Mouse (Mus musculus): ENCODE data around the gene Parm1.

The Parm1 gene

DNA sequence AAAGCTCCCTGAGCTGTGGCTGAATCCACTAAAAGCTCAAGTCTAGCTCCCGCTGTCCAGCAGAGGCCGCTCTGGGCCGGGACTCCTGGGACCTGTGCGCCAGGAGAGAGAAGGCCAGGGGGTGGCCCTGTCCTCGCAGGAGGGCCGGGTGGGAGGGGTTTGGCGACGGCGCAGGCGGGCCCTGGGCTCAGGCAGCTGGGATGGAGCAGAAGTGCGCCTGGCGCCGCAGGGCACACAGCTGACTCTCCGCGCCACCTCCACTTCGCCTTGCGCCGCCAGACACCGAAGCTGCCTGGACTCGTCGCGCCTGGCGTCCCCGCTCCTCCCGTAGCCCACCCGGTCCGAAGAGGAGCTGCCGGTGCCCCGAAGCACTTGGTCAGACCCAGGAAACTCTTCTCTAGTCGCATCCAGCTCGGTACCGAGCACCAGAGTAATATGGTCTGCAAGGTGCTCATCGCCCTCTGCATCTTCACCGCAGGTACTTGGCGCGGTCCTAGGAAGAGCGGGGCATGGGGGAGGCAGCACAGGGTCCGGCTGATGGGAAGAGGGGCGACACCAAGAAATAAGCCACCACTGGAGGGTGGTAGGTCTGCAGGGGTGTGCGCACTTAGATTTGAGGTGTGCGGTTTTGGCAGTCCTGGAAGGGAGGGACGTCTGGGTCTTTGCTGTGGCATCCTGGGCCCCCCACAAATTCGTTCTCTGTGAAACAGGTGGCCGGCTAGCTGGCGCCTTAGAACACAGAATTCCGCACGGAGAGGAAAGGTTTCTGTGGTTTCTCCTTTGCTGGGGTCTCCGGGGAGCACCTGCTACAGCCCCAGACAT lies at the start of gene Parm1:
Gene Parm1, plus strand, starts transcription at position 136 of the 822 bp plus-strand sequence.
- no peak for DNase-seq (ENCODE audit: low spot score)

DNA sequence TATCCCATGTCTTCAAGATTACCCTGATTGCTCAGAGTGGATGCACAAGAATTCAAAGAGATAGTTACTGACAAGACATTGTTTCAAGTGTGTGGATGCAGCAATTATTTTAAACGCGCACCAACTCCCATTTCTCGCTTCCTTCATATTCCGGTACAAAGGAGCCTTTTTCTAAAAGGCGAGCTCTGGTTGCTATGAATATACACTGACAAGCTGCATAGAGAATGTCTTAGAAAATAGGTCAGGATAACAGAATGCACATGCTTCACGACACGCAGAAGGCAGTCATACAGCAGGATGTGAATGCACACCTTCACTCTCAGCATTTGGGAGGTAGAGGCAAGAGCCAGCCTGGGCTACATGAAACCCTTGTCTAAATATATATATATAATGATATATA lies 42.2 kb upstream of the Parm1 start:
- no peak for DNase-seq (ENCODE audit: low spot score)

DNA sequence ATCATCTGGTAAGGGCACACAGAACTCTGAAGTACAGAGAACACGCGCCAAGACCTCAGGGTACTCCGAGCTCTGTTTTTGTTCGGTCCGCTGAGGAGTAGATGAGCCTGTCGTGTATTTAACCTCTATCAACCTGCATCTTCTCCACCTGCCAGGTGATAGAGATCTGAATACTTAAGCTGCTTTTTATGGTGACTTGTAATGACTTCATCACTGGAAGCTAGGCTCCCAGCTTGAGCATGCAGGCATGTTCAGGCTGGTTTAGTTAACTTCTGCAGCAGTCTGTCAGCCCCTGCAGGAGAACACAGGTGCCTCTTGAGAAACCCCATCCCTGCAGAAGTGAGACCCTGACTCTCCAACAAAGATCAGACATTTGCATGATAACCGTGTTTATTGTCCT lies 40.6 kb upstream of the Parm1 start:
- no peak for DNase-seq (ENCODE audit: low spot score)

DNA sequence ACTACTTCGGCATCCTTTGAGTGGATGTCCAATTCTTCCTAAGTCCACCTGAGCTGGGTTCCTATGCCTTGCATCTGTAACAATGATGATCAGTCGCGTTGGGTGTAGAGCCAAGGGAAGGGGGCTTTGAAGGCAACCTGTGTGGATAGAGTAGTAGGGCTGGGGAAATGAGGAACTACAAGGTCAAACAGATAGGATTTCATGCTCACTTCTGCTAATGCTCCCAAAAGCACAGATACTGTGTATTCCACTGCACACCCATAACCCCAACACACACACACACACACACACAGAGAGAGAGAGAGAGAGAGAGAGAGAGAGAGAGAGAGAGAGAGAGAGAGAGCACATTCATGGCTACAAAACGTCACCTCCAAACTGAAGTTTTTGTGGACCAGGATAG lies 38.7 kb upstream of the Parm1 start:
- DNase-seq (ENCODE audit: low spot score): no peak

DNA sequence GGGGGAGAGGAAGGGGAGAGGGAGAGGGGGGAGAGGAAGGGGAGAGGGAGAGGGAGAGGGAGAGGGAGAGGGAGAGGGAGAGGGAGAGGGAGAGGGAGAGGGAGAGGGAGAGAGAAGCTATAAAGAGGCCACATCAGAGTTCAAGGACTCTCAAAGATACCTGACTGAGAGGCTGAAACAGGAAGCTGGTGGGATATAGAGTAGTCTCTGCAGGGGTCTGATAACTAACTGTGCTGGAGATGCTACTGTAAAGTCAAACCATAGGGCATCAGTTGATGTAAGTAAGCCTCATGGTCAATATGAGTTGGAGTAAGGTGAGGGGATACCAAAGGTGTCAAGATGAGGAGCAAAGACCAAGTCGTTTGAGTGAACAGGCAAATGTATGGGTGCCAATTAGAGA lies 37.3 kb upstream of the Parm1 start:
- DNase-seq (ENCODE audit: low spot score): no peak

DNA sequence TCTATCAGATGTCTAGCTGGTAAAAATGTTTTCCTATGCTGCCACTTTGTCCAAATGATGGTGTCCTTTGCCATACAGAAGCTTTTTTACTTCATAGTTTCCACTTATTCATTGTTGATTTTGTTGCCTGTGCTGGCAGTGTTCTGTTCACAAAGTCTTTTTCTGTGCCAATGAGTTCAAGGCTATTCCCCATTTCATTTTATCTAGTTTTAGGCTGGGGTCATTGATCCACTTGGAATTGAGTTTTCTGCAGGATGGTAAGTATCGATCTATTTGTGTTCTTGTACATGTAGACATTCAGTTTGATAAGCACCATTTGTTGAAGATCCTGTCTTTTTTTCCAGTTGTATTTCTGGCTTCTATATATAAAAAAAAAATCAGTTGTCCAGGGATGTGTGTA lies 33.1 kb upstream of the Parm1 start:
- DNase-seq (ENCODE audit: low spot score): no peak

DNA sequence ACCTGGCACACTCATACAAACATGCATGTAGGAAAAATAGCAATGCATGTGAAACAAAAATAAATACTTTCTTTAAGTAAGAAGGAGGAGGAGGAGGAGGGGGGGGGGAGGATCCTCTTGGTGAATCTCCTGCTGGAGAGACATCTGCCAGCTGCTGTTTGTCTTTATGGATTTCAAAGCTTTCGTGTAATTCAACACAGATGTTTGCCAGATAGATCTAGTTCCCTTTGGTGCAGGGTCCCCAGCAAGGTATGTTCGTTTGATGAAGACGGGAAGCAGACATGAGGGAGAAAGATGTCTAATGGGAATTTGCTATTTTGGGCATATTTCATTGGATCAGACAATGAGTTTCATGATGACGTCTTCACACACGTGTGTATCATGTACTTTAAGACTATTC lies 23.0 kb upstream of the Parm1 start:
- no peak for DNase-seq (ENCODE audit: low spot score)

DNA sequence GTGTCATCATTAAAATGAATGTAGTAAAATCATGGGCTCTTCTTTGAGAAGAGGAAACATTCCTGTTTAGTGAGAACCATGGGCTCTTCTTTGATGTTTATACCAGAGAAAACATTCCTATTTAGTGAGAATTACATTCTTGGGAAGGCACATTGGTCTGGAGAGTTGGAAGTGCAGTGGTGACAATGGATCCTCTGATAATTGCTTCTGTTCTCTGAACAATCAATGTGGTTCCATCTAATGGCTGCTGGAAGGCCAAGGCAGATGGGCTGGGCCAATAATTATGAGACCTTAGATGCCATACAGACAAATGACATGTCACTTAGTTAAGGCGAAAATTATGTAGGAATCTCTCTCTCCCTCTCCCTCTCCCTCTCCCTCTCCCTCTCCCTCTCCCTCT lies 16.1 kb upstream of the Parm1 start:
- DNase-seq (ENCODE audit: low spot score): no peak

DNA sequence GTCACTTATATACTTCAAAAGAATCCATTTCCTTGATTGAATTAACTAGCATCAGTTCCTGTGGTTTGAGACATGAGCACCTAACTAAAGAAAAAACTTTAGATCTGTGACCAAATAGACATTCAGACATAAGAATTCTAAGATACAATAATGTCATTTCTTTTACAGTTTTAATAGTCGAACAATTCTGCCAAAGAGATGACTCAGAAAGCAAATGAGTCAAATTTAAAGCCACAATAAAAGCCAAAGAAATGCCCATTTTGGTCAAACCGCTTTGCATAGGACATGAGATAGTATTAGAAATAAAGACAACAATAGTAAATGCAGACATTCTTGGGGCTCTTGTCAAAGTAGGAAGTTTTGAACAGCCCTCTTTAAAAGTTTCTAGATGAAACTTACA lies 15.0 kb upstream of the Parm1 start:
- no peak for DNase-seq (ENCODE audit: low spot score)

DNA sequence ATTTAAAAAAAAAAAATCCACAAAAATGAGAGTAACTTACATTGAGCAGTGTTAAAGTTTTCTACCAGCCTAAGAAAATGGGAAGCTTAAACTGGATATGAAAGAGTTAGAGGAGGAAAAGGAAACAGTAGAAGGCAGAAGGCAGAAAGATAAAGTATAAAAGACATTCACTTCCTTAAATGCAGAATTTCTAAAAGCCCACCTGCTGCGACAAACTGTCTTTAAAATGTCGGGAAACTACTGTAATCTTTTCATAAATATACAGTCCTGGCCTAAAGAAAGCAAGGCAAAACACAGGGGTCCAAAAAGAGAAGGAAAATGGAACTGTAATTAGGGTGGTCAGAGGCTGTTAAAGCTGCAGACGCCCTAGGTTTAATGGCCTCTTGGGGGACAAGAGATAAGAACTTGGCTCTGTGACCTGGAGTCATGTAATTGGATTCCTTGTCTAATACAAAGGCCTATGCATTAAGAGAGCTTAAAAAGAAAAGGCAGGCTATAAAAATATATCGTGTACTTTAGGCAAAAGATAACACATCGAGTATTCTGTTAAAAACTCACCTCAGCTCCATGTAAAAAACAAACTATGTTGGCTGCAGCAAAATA lies 13.0 kb upstream of the Parm1 start:
- no peak for DNase-seq (ENCODE audit: low spot score)

DNA sequence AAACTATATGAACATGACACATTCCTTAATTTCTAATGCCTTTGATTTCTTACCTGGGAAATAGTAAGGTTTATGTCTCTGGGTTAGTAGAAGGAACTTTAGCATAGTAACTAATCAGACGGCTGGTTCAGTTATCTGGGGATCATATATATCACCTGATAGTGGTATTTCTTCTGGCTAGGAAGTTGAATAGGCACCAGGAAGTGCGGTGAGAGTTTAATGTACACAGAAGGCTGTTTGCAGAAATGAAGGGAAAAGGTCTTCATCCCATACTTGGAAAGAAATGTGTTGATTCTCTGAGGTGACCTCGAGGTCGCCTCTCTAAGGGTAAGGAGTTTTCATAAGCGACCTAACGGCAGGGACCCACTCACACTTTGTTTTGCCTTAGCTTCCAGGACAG lies 338 bp upstream of the Parm1 start:
- DNase-seq (ENCODE audit: low spot score): no peak

DNA sequence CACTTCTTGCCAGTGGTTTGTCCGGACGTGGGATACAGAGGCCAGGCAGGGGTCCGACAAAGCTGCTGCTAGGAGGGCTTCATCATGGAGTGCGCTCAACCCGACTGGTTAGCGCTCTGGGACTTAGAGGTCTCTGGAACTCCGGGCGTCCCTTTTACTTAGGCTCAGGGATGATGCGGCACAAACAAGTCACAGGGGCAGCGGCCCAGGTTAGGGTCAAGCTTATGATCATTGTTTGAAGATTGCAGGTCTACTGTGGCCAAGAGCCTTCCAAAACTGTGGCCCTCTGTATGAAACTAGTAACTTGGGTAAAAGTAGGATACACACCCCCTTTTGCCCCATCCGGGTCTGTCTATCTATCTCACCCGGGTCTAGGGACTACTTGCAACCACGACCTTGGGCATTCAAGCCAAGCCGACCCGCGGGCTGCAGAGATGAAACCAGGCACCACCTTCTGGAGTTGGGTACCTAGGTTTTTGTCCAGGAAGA lies 931 bp downstream of the Parm1 start:
- DNase-seq (ENCODE audit: low spot score): no peak

DNA sequence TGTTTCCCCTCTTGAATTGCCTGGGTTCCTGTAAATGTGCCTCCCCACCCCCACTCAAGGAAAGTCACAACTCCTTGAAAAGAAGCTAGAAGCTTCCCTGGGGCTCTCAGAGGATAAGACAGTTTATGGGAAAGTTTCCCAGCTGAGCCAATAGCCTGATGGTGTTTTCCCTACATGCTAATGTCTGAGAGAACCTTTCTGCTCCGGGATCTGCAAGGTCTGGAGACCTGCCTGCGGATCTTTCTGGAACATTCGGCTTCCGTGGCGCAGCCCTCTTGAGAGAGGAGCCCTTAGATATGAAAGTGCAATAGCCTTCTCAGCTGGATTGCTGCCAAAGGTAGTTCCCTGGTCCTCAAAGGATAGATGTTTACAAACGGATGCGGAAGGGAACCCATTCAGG lies 1.5 kb downstream of the Parm1 start:
- DNase-seq (ENCODE audit: low spot score): no peak

DNA sequence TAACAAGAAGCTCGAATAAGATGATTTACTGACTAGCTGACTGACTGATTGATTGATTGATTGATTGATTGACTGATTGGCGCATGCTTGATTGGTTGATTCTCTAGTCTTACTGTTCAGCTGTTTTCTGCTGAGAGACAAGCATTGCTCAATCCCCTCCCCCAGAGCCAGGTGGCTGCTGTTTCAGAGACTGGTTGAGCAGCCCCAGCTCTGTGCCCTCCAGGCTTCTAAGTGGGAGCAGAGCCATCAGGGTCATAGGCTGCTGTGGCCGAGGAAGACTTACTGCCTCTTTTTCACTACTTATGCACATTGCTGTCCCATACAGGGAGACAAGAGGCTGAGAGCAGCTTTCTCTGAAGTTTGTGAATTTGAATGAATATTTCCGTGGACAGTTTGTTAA lies 2.1 kb downstream of the Parm1 start:
- DNase-seq (ENCODE audit: low spot score): no peak

DNA sequence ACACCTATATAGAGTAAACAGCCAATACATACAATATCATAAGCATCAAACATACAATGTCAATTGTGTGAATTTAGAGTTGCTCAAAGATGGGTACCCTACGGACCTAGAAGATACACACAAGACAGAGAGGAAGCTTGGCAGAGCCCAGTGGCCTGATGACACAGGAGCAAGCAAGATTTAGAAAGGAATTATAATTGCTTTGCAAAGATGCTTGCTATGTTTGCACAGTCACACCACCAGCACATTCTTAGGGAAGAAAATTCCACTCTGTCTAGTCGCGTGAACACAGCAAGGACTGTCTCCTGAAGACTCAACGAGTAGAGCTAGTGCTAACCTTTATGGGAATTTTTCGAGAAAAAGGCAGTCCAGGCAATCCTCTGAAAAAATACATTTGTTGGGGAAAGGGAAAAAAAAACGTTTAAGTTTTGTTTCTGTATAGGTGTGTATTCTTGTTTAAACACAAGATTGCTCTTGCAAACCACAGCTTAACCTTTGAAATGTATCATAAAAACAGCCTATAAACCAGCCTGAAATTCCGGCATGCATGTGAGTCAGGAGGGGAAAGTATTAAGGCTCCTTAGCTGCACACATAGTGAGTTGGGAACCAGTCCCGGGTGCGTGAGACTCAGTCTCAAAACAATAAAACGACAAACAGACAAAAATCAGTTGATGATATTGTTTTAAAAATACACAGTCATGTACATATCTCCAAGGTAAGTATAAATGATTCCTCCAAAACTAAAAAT lies 15.5 kb downstream of the Parm1 start:
- no peak for DNase-seq (ENCODE audit: low spot score)

DNA sequence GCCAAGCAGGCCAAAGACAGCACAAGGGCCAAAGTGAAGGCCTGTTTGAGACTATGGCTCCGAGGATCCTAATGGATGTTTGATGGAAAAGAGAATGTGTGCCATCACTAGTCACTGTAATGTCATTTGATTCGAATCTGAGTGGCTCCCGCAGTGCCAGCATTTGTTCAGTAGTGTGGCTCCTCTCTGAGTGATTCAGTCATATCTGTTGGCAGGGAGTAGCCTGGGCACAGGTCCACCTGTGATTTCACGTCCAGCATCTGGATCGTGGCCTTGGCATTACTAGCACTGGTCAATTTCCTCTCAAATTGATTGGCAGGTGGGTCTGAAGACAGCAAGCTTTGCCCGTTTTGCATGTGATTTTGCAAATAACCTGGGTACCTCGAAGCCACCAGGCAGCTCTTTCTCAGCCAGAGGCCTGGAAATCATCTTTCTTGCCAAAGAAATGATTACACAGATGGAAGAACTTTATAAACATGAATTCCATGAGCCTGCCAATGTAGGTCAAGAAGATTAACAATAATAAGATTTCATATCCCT lies 41.7 kb downstream of the Parm1 start:
- DNase-seq (ENCODE audit: low spot score): no peak

DNA sequence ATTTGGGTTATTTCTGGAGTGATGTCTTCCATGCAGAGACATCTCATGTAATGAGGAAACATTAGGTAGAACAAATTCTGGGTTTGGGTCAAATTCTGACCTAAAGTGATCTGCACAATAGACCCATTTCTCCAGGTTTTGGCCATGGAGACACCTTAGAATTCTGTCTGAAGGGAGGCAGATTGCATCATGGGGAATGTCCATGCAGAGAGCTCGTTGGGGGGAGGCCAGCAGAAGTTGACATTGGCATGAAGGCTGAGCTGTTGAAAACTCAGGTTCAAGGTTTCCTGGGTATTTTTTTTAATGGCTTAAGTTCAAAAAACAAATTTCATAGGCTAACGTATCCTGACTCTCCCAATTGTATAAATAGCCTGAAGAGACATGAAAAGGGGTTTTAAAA lies 42.3 kb downstream of the Parm1 start:
- no peak for DNase-seq (ENCODE audit: low spot score)

DNA sequence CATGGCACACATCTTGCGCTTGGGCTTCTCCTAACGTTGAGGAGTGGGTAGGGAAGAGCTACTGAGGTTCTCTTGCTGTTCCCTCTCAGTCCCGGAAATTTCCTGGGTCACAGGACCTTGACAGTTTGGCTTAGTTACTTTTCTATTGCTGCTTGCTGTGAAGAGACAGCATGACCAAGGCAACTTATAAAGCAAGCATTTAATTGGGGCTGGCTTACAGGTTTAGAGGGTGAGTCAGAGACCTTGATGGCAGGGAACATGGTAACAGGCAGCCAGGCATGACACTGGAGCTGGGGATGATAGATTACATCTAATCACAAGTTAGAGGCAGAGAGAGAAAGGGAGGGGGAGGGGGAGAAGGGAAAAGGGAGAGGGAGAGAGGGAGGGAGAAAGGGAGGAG lies 44.0 kb downstream of the Parm1 start:
- DNase-seq (ENCODE audit: low spot score): no peak

DNA sequence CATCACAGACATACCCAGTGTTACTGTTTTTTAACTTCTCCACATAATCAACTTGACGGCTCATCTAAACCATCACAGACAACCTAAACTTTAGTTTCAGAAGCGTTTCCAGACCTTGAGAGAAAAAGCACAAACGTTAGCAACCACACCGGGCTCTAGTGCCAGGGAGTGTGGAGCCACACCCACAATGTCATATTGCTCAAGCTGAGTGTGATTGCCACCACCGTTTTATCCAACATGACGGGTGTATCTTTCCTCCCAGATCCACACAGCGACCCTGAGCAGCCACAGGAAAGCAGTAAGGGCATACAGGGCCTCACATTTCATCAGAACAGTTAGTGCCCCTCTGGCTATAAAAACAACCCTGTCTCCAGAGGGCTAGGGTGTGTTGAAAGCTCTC lies 45.1 kb downstream of the Parm1 start:
- no peak for DNase-seq (ENCODE audit: low spot score)

DNA sequence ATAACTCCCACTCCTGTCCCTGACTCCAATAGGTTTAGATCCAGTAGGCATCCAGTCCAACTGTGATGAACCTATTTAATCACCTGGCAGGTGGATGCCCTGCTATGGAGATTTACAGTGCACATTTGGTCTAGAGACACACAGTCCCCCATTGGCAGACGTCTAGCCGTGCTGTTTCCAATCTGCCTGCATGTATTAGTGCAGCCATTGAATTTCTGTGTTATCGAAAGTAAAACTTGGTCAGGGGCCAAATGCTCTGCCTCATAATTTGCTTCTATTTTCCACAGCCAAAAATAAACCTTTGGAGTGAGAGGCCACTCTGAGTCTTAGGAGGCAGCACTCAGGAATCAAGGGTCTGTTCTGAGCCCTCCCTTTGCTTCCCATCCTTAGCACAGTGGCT lies 46.6 kb downstream of the Parm1 start:
- no peak for DNase-seq (ENCODE audit: low spot score)

DNA sequence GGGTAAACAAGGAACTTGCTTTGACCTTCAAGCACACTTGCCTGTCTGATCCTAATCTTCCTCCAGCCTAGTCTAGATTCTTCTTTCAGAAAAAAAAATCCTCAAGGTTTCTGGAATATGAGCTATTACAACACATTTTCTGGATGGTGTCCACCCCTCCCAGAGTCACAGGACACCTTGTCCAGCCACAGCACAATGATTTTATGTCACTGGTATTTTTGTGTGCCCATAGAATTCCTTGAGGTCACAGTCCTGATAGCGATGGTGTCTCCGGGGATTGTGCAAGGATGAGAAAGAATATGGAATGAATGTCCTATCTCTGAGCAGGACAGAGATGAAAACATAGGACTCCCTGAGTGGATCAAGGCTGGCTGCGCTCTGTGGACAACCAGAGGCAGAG lies 48.0 kb downstream of the Parm1 start:
- no peak for DNase-seq (ENCODE audit: low spot score)

DNA sequence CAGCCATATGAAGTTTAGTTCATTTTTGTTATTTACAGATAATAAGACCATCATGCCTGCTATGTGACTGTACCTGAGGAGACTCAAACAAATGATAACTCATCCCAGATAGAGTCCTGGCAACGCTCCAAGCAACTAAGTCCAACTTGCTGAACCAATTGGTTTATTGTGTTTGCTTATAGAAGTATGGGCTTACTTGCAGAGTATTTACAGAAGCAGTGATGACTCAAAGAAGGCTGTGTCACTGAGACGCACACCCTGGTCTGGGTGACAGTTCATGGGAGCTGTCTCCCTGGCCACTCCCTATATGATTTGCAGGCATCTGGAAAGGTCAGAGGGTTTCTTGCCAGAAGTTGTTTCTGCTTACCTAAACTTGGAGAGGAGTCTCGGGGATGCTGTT lies 49.2 kb downstream of the Parm1 start:
- no peak for DNase-seq (ENCODE audit: low spot score)

DNA sequence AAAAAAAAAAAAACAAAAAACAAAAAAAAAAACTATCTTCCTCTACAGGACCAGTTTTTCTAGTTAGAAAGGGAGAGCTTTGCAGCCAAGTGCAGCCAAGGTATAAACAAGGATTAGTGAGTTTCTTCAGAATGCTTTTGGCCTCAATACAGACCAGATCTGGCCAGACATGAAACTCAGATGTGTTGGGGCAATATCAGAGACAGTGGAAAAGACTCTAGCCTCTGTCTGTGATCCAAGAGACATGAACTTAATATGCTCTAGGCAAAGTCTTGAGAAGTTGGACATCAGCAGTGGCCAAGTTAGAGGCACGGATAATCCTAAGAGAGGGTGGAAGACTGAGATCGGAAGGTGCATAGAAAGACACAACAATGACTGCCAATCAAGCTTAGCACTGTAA lies 56.8 kb downstream of the Parm1 start:
- DNase-seq (ENCODE audit: low spot score): no peak
